Mouse (Mus musculus) myocyte (in vitro differentiated cells): ENCODE data around the gene Tdrd9. TPM values are rescaled to one million over a fixed set of nuclear protein-coding genes. Genes with fewer than 3 reads are reported as not detected.

Experiments
- H3K27me3 ChIP-seq: one replicate; pipeline ENCODE4 v1.6.1; 2011; ENCODE audit not compliant: control insufficient read depth, insufficient read depth, insufficient read length
- H3K36me3 ChIP-seq: one replicate; pipeline ENCODE4 v1.6.1; 2011; ENCODE audit not compliant: control insufficient read depth, insufficient read depth
- H3K4me2 ChIP-seq: one replicate; pipeline ENCODE4 v1.6.1; 2011; ENCODE audit warnings: low read depth, control low read depth
- H3K4me3 ChIP-seq: one replicate; pipeline ENCODE4 v1.5.1; 2011; ENCODE audit warnings: mild to moderate bottlenecking, control low read depth, moderate library complexity
- H3K79me2 ChIP-seq: one replicate; pipeline ENCODE4 v1.6.1; 2011; ENCODE audit not compliant: control insufficient read depth, insufficient read depth
- H3ac ChIP-seq: one replicate; pipeline ENCODE4 v1.6.1; 2011; ENCODE audit not compliant: control insufficient read depth, insufficient read length
- CEBPB ChIP-seq: IDR thresholded peaks from 2 replicates; pipeline ENCODE4 v1.6.1; 2011; ENCODE audit warnings: mild to moderate bottlenecking, moderate library complexity; ENCODE audit not compliant: poor library complexity, insufficient read depth, severe bottlenecking
- E2F4 ChIP-seq: IDR thresholded peaks from one replicate; pipeline ENCODE4 v1.6.1; 2011; ENCODE audit warnings: mild to moderate bottlenecking, control low read depth, moderate library complexity; ENCODE audit not compliant: insufficient read depth
- MAX ChIP-seq: IDR thresholded peaks from one replicate; pipeline ENCODE4 v1.6.1; 2011; ENCODE audit warnings: low read depth, mild to moderate bottlenecking, control low read depth
- MYOD1 ChIP-seq, 3 experiments: IDR thresholded peaks; one replicate each; pipeline ENCODE4 v1.6.1; 2011; ENCODE audit warnings: control low read depth in 2 of 3, low read depth in 2 of 3, mild to moderate bottlenecking in 2 of 3, moderate library complexity in 1 of 3; ENCODE audit not compliant: insufficient read length in 2 of 3, control insufficient read depth in 1 of 3
- MYOG ChIP-seq, 3 experiments: IDR thresholded peaks; one replicate each; pipeline ENCODE4 v1.6.1; 2011; ENCODE audit warnings: control low read depth in 2 of 3, low read depth in 2 of 3, mild to moderate bottlenecking in 2 of 3; ENCODE audit not compliant: insufficient read length in 2 of 3, control insufficient read depth in 1 of 3, insufficient read depth in 1 of 3
- POLR2A ChIP-seq: IDR thresholded peaks from one replicate; pipeline ENCODE4 v1.6.1; 2011; ENCODE audit warnings: low read depth, mild to moderate bottlenecking, control low read depth, moderate library complexity; ENCODE audit not compliant: insufficient read length
- POLR2AphosphoS2 ChIP-seq: IDR thresholded peaks from one replicate; pipeline ENCODE4 v1.6.1; 2011; ENCODE audit warnings: low read depth, control low read depth; ENCODE audit not compliant: insufficient read length
- REST ChIP-seq: IDR thresholded peaks from one replicate; pipeline ENCODE4 v1.6.1; 2011; ENCODE audit warnings: mild to moderate bottlenecking, control low read depth, moderate library complexity; ENCODE audit not compliant: insufficient read depth, insufficient read length
- SRF ChIP-seq: IDR thresholded peaks from one replicate; pipeline ENCODE4 v1.6.1; 2011; ENCODE audit warnings: low read depth; ENCODE audit not compliant: control insufficient read depth, insufficient read length
- TCF12 ChIP-seq: IDR thresholded peaks from one replicate; pipeline ENCODE4 v1.6.1; 2011; ENCODE audit warnings: mild to moderate bottlenecking, control low read depth; ENCODE audit not compliant: poor library complexity, insufficient read depth, severe bottlenecking
- TCF3 ChIP-seq: IDR thresholded peaks from one replicate; pipeline ENCODE4 v1.6.1; 2011; ENCODE audit warnings: low read depth, control low read depth; ENCODE audit not compliant: insufficient read length
- USF1 ChIP-seq: IDR thresholded peaks from one replicate; pipeline ENCODE4 v1.6.1; 2011; ENCODE audit warnings: low read depth, mild to moderate bottlenecking, control low read depth, moderate library complexity
- polyA plus RNA-seq: library from polyadenylated mRNA; unstranded; fragments of >200 nt; fragmentation: generic; extraction: Trizol; gene quantifications from one replicate; pipeline ENCODE4 v1.2.1, GENCODE M21; 2012; ENCODE audit warnings: missing spikeins

The Tdrd9 gene
- 1.7 TPM for polyA plus RNA-seq

- no peak within 1 kb of the TSS for H3K4me3 ChIP-seq
- peaks cover 2% of the 10 kb centered on the region for H3K79me2 ChIP-seq
- no peak within 1 kb of the TSS for H3ac ChIP-seq
- H3K27me3 ChIP-seq: no peaks in the 10 kb centered on the region
- TF ChIP-seq POLR2A (no peak), USF1 (no peak), TCF12 (no peak), MAX (no peak), MYOD1 (IDR thresholded peaks at IDR 0.05; ENCODE audit: control insufficient read depth in 1 of 3, insufficient read length in 2 of 3, low read depth in 2 of 3) (no peak), SRF (no peak), TCF3 (no peak), E2F4 (no peak), POLR2AphosphoS2 (no peak), MYOG (IDR thresholded peaks at IDR 0.05; ENCODE audit: control insufficient read depth in 1 of 3, insufficient read depth in 1 of 3, insufficient read length in 2 of 3, low read depth in 2 of 3) (no peak), CEBPB (no peak)
- no peak within 1 kb of the TSS for H3K4me2 ChIP-seq
- no peaks in the 10 kb centered on the region for H3K36me3 ChIP-seq
Measured at GRCm38 (mm10) chr12:111971231-111971686, at the start of gene Tdrd9. Tdrd9 (plus strand) TSS chr12:111971559.

- no peaks in the 10 kb centered on the region for H3K79me2 ChIP-seq
- TF ChIP-seq TCF12 (no peak), E2F4 (no peak), TCF3 (no peak), CEBPB (no peak), POLR2A (no peak), USF1 (no peak), MAX (no peak), REST (no peak), SRF (no peak), MYOD1 (IDR thresholded peaks at IDR 0.05; ENCODE audit: control insufficient read depth in 1 of 3, insufficient read length in 2 of 3, low read depth in 2 of 3) (no peak), MYOG (IDR thresholded peaks at IDR 0.05; ENCODE audit: control insufficient read depth in 1 of 3, insufficient read depth in 1 of 3, insufficient read length in 2 of 3, low read depth in 2 of 3) (no peak), POLR2AphosphoS2 (no peak)
- no peak overlapping the region for H3K4me3 ChIP-seq
- no peaks in the 10 kb centered on the region for H3K36me3 ChIP-seq
- no peaks in the 10 kb centered on the region for H3K27me3 ChIP-seq
- H3K4me2 ChIP-seq: no peak overlapping the region
- no peak overlapping the region for H3ac ChIP-seq
Measured at GRCm38 (mm10) chr12:111923117-111923516, 48.2 kb upstream of the Tdrd9 start.

DNA sequence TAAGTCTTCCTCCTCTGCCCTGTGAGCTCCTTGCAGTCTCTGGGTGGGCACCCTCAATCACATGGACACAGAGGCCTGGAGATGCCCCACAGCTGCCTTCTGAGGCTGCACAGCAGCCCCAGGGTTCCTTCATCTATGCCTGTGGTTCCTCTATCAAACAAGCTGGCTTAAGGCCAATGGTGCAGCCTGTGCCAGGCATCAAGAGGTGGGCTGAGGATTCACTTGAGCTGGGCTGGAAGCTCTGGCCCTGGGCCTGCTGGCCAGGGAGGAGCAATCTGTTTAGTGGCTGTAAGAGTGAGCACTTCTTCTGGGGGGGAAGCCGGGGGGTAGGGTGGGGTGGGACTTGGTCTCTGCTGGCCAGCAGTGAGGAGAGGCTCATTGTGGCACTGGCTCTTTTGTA is 44.0 kb upstream of the Tdrd9 start:
- Histone ChIP-seq H3K4me3 (no peak overlapping the region), H3K79me2 (no peaks in the 10 kb centered on the region), H3ac (no peak overlapping the region), H3K4me2 (no peak overlapping the region), H3K27me3 (no peaks in the 10 kb centered on the region), H3K36me3 (no peaks in the 10 kb centered on the region)
- no peak for TF ChIP-seq POLR2AphosphoS2
- TF ChIP-seq SRF: no peak
- no peak for TF ChIP-seq TCF3
- TF ChIP-seq MAX: no peak
- TF ChIP-seq E2F4: no peak
- TF ChIP-seq POLR2A: no peak
- TF ChIP-seq TCF12: no peak
- no peak for TF ChIP-seq USF1
- TF ChIP-seq CEBPB: no peak
- TF ChIP-seq REST: no peak

GRCm38 (mm10) chr12:111928411-111928966 is 42.9 kb upstream of the Tdrd9 start:
- H3K36me3 ChIP-seq: no peaks in the 10 kb centered on the region
- no peak overlapping the region for H3ac ChIP-seq
- H3K4me3 ChIP-seq: no peak overlapping the region
- H3K4me2 ChIP-seq: no peak overlapping the region
- no peaks in the 10 kb centered on the region for H3K27me3 ChIP-seq
- TF ChIP-seq USF1: no peak
- no peak for TF ChIP-seq E2F4
- TF ChIP-seq TCF3: no peak
- TF ChIP-seq SRF: no peak
- TF ChIP-seq MYOG (IDR thresholded peaks at IDR 0.05; ENCODE audit: control insufficient read depth in 1 of 3, insufficient read depth in 1 of 3, insufficient read length in 2 of 3, low read depth in 2 of 3): no peak
- no peak for TF ChIP-seq REST
- no peak for TF ChIP-seq POLR2A
- no peak for TF ChIP-seq POLR2AphosphoS2
- TF ChIP-seq CEBPB: no peak
- no peak for TF ChIP-seq MAX
- TF ChIP-seq TCF12: no peak
- no peak for TF ChIP-seq MYOD1 (IDR thresholded peaks at IDR 0.05; ENCODE audit: control insufficient read depth in 1 of 3, insufficient read length in 2 of 3, low read depth in 2 of 3)
- H3K79me2 ChIP-seq: no peaks in the 10 kb centered on the region
